Mouse (Mus musculus) forebrain, postnatal 0 days (tissue): Measurements from ENCODE around the gene Actr8. TPM values are rescaled to one million over a fixed set of nuclear protein-coding genes. Genes with fewer than 3 reads are reported as not detected.

Source experiments
- ATAC-seq: fragments of 200-750 bp; cut with Nextera tagmentation; 2 replicates; pipeline ENCODE4 v1.8.0; 2017; ENCODE audit warnings: mild to moderate bottlenecking, moderate library complexity
- DNase-seq: peaks from one replicate; pipeline ENCODE4 v3.0.0-alpha.2; 2015
- H3K27ac ChIP-seq: fragments of 300-500 bp; sonication (generic); 2 replicates; pipeline ENCODE4 v1.5.1; 2014; ENCODE audit warnings: low read depth, mild to moderate bottlenecking, antibody characterized with exemption, low read length, moderate library complexity, mixed read lengths
- H3K27me3 ChIP-seq: fragments of 300-500 bp; sonication (generic); 2 replicates; pipeline ENCODE4 v1.6.1; 2014; ENCODE audit warnings: mild to moderate bottlenecking, low read length, mixed read lengths; ENCODE audit not compliant: insufficient read depth
- H3K36me3 ChIP-seq: fragments of 300-500 bp; sonication (generic); 2 replicates; pipeline ENCODE4 v1.6.1; 2014; ENCODE audit warnings: mild to moderate bottlenecking, moderate library complexity; ENCODE audit not compliant: insufficient read depth
- H3K4me1 ChIP-seq: fragments of 300-500 bp; sonication (generic); 2 replicates; pipeline ENCODE4 v1.6.1; 2014; ENCODE audit warnings: antibody characterized with exemption; ENCODE audit not compliant: insufficient read depth
- H3K4me2 ChIP-seq: fragments of 300-500 bp; sonication (generic); 2 replicates; pipeline ENCODE4 v1.6.1; 2014; ENCODE audit warnings: low read depth, mild to moderate bottlenecking, moderate library complexity
- H3K4me3 ChIP-seq: fragments of 300-500 bp; sonication (generic); 2 replicates; pipeline ENCODE4 v1.5.1; 2014; ENCODE audit warnings: low read depth, low read length, mixed read lengths
- H3K9ac ChIP-seq: fragments of 300-500 bp; sonication (generic); 2 replicates; pipeline ENCODE4 v1.6.1; 2014; ENCODE audit warnings: mild to moderate bottlenecking
- H3K9me3 ChIP-seq: fragments of 300-500 bp; sonication (generic); 2 replicates; pipeline ENCODE4 v1.6.1; 2016; ENCODE audit warnings: low read length
- CTCF ChIP-seq: sonication (generic); IDR thresholded peaks from 2 replicates; pipeline ENCODE4 v1.5.1; 2016; ENCODE audit warnings: antibody characterized with exemption, control low read depth, low read depth
- WGBS: fragments of 180-500 bp; shearing (Covaris S2); extraction: QIAGEN DNeasy Blood & Tissue Kit; methylation state at CpG from one replicate; pipeline ENCODE4 v1.1.7; 2014; 5-methylcytosine and 5-hydroxymethylcytosine counted together
- polyA plus RNA-seq: library from polyadenylated mRNA; unstranded; fragments of >200 nt; fragmentation: Nextera tagmentation; extraction: Ambion mirVana; gene quantifications from 2 replicates; pipeline ENCODE4 v1.2.1, GENCODE M21; 2015
- total RNA-seq: library from RNA; depleted of rRNA; stranded (reverse); fragments of >200 nt; gene quantifications from 2 replicates; pipeline ENCODE4 v1.2.3, GENCODE M21; 2014

The Actr8 gene
- total and polyA plus RNA-seq, 2 experiments from 2014 or later: 49.2 to 68.6 TPM

GRCm38 (mm10) chr14:30038431-30038830 lies 60.3 kb downstream of the Actr8 start:
- ATAC-seq: peak; percentile 91
- Histone ChIP-seq H3K4me1 (no peaks in the 10 kb centered on the region), H3K9ac (no peak overlapping the region), H3K27ac (peak overlapping the region; percentile 29; the same call in 1 of the 2 replicates), H3K9me3 (no peaks in the 10 kb centered on the region), H3K4me2 (no peak overlapping the region), H3K36me3 (peaks cover 23% of the 10 kb centered on the region), H3K27me3 (no peaks in the 10 kb centered on the region), H3K4me3 (no peak overlapping the region)
- DNase-seq: peak; percentile 85
- WGBS: 74% methylated on average over 18 of the region's 18 CpGs
- TF ChIP-seq CTCF: no peak

GRCm38 (mm10) chr14:30039413-30039812 lies 61.3 kb downstream of the Actr8 start:
- Histone ChIP-seq H3K4me3 (no peak overlapping the region), H3K4me2 (no peak overlapping the region), H3K9me3 (no peaks in the 10 kb centered on the region), H3K27me3 (no peaks in the 10 kb centered on the region), H3K36me3 (peaks cover 20% of the 10 kb centered on the region), H3K4me1 (no peaks in the 10 kb centered on the region), H3K27ac (no peak overlapping the region), H3K9ac (no peak overlapping the region)
- 83% methylated on average over 4 of the region's 4 CpGs for WGBS
- ATAC-seq (no peak), DNase-seq (no peak)
- no peak for TF ChIP-seq CTCF

- Histone ChIP-seq H3K9ac (no peak overlapping the region), H3K27ac (no peak overlapping the region), H3K27me3 (no peaks in the 10 kb centered on the region), H3K36me3 (peaks cover 29% of the 10 kb centered on the region), H3K9me3 (no peaks in the 10 kb centered on the region), H3K4me3 (no peak overlapping the region), H3K4me2 (no peak overlapping the region), H3K4me1 (no peaks in the 10 kb centered on the region)
- WGBS: 79% methylated on average over 9 of the region's 9 CpGs
- ATAC-seq: no peak
- no peak for TF ChIP-seq CTCF
- no peak for DNase-seq
Measured at GRCm38 (mm10) chr14:30041836-30042235, 63.7 kb downstream of the Actr8 start.

- no peaks in the 10 kb centered on the region for H3K27me3 ChIP-seq
- no peaks in the 10 kb centered on the region for H3K9me3 ChIP-seq
- H3K4me3 ChIP-seq: no peak overlapping the region
- no peaks in the 10 kb centered on the region for H3K4me1 ChIP-seq
- DNase-seq: no peak
- no peak overlapping the region for H3K27ac ChIP-seq
- WGBS: 87% methylated on average over 7 of the region's 7 CpGs
- no peak overlapping the region for H3K4me2 ChIP-seq
- no peak for ATAC-seq
- peaks cover 33% of the 10 kb centered on the region for H3K36me3 ChIP-seq
- TF ChIP-seq CTCF: no peak
- H3K9ac ChIP-seq: no peak overlapping the region
Measured at GRCm38 (mm10) chr14:30043356-30043940, 65.3 kb downstream of the Actr8 start.

- H3K4me2 ChIP-seq: no peak overlapping the region
- H3K27ac ChIP-seq: no peak overlapping the region
- TF ChIP-seq CTCF: no peak
- no peak overlapping the region for H3K4me3 ChIP-seq
- H3K27me3 ChIP-seq: no peaks in the 10 kb centered on the region
- WGBS: 89% methylated on average over 10 of the region's 10 CpGs
- no peaks in the 10 kb centered on the region for H3K9me3 ChIP-seq
- ATAC-seq (no peak), DNase-seq (no peak)
- H3K4me1 ChIP-seq: no peaks in the 10 kb centered on the region
- H3K36me3 ChIP-seq: peaks cover 36% of the 10 kb centered on the region
- H3K9ac ChIP-seq: no peak overlapping the region
Measured at GRCm38 (mm10) chr14:30045239-30045638, 67.1 kb downstream of the Actr8 start.

- ATAC-seq: no peak
- no peak overlapping the region for H3K27ac ChIP-seq
- no peak overlapping the region for H3K9ac ChIP-seq
- no peak for DNase-seq
- no peaks in the 10 kb centered on the region for H3K9me3 ChIP-seq
- TF ChIP-seq CTCF: no peak
- no peaks in the 10 kb centered on the region for H3K4me1 ChIP-seq
- H3K4me2 ChIP-seq: no peak overlapping the region
- WGBS: 84% methylated on average over 8 of the region's 8 CpGs
- H3K36me3 ChIP-seq: peaks cover 32% of the 10 kb centered on the region
- H3K27me3 ChIP-seq: no peaks in the 10 kb centered on the region
- no peak overlapping the region for H3K4me3 ChIP-seq
Measured at GRCm38 (mm10) chr14:30045704-30046220, 67.6 kb downstream of the Actr8 start.

GRCm38 (mm10) chr14:30046976-30047375 lies 68.8 kb downstream of the Actr8 start:
- DNase-seq (no peak), ATAC-seq (no peak)
- Histone ChIP-seq H3K4me1 (no peaks in the 10 kb centered on the region), H3K36me3 (peaks cover 34% of the 10 kb centered on the region), H3K4me2 (no peak overlapping the region), H3K27ac (no peak overlapping the region), H3K4me3 (no peak overlapping the region), H3K9me3 (no peaks in the 10 kb centered on the region), H3K27me3 (no peaks in the 10 kb centered on the region), H3K9ac (no peak overlapping the region)
- TF ChIP-seq CTCF: no peak
- WGBS: 97% methylated on average over 4 of the region's 4 CpGs
